Mouse (Mus musculus) neutrophil, adult 5-6 weeks (primary cell): Measurements from ENCODE around the gene Ppp4r1. TPM values are rescaled to one million over a fixed set of nuclear protein-coding genes. Genes with fewer than 3 reads are reported as not detected.

ENCODE experiments used
- ATAC-seq: fragments of 151-379, 151-347 bp; 2 replicates; pipeline ENCODE4 v1.8.0; 2017; ENCODE audit warnings: mild to moderate bottlenecking, moderate TSS enrichment; ENCODE audit not compliant: insufficient number of reproducible peaks, poor library complexity, low FRiP score, severe bottlenecking; ENCODE audit errors: extremely low read depth
- total RNA-seq: library from RNA; stranded (forward); fragments of 200-1000 nt; gene quantifications from 2 replicates; pipeline ENCODE4 v1.2.3, GENCODE M21; 2017

The Ppp4r1 gene
- total RNA-seq, 1 experiment from 2014 or later, result 121 TPM

- ATAC-seq, result peak; percentile 51; the same call in 1 of the 2 replicates
Observed at GRCm38 (mm10) chr17:65770982-65771915, 11.1 kb upstream of the Ppp4r1 start.

DNA sequence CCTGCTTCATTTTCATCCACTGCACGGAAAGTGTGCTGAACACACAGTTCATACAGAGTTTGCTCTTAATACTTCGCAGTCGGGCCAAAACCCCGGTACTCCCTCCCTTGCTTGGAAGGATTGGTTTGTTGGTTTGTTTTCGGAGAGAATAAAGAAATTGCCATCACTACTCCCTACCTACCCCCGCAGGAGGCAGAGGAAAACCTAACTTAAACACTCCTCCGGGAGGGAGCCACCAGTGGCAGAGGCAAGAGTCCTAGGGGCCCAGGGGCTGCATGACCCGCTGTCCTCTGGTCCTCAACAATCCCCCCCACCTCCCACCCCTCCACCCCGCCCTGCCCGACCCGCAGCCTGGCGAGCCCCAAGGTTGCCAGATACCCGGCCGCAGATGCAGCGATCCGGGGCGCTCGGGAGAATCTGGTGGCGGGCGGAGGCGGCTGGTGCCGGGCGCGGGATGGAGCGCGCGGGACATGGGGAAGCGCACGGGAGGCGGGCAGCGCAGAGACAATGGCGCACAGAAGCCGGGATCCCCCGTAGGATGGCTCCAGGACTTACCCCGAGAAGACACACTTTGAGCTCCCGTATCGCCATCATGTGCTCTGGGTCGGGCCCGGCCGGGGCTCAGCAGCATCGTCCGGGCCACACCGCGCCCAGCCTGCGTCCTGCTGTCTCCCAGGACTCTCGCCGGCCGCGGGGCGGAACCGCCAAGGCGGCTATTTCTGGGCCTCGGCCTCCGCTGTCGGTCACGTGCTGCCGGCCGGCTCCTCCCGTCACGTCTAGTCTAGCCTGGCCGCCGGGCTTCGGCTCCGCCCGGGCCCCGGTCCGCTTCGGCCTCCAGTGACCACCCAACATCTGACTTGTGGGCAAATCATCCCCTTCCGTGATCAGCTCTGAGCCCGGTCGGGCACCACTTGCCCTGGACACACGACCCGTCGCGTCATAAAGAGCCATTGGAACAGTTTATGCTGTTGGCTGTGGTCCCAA, 10.1 kb upstream of the Ppp4r1 start, which contains the start of gene Rab31:
TSS of gene Rab31 (minus strand) at position 802 of the 984 bp plus-strand sequence.
- ATAC-seq, result peak; percentile 33; the same call in 1 of the 2 replicates

GRCm38 (mm10) chr17:65773617-65774016, 8.8 kb upstream of the Ppp4r1 start:
- ATAC-seq, result no peak

DNA sequence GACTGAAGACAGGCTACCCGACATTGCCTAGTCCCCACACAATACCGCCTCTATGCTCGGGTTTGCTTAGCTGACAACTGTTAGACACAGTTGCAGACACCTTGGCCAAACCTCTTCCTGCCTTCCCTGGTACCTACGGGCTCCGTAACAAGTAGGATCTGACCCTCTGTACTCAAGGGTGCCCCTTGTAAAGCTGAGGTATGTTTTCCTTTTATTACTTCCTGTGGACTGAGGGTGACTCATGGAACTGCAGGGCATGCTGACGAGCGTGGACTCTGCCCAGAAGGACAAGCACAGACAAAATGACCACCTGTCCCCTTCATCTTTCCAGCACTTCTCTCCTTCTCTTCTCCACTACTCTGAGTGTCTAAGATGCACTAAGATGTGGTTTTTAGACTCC, 7.9 kb upstream of the Ppp4r1 start:
- ATAC-seq, result no peak

- no peak for ATAC-seq
Observed at GRCm38 (mm10) chr17:65776228-65776627, 6.1 kb upstream of the Ppp4r1 start.

DNA sequence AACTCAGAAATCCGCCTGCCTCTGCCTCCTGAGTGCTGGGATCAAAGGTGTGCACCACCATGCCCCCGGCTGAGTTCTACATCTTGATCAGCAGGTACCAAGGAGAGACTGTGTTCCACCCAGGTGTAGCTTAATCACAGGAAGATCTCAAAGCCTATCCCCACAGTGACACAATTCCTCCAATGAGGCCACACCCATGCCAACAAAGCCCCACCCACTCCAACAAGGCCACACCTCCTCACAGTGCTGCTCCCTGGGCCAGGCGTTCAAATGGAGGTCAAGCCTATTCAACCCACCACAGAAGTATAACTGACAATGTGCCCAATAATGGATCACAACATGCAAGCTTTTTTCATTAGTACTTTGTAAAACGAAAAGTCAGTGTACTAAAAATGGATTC, 4.9 kb upstream of the Ppp4r1 start:
- no peak for ATAC-seq

DNA sequence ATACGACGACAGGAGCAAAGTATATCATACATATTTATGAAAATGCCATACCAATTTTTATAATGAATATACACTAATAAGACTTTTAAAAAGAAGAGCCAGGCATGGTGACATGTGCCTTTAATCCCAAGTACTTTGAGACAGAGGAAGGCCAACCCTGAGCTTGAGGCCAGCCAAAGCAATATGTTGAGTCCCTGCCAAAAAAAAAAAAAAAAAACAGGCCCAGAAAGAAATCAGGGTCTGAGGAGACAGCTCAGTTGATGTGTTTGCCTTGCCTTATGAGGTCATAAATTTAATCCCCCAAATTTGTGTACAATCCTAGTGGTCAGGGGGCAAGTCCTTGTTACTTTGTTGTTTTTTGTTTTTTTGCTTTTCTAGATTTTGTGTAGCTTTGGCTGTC, 1.4 kb upstream of the Ppp4r1 start:
- ATAC-seq, result no peak

DNA sequence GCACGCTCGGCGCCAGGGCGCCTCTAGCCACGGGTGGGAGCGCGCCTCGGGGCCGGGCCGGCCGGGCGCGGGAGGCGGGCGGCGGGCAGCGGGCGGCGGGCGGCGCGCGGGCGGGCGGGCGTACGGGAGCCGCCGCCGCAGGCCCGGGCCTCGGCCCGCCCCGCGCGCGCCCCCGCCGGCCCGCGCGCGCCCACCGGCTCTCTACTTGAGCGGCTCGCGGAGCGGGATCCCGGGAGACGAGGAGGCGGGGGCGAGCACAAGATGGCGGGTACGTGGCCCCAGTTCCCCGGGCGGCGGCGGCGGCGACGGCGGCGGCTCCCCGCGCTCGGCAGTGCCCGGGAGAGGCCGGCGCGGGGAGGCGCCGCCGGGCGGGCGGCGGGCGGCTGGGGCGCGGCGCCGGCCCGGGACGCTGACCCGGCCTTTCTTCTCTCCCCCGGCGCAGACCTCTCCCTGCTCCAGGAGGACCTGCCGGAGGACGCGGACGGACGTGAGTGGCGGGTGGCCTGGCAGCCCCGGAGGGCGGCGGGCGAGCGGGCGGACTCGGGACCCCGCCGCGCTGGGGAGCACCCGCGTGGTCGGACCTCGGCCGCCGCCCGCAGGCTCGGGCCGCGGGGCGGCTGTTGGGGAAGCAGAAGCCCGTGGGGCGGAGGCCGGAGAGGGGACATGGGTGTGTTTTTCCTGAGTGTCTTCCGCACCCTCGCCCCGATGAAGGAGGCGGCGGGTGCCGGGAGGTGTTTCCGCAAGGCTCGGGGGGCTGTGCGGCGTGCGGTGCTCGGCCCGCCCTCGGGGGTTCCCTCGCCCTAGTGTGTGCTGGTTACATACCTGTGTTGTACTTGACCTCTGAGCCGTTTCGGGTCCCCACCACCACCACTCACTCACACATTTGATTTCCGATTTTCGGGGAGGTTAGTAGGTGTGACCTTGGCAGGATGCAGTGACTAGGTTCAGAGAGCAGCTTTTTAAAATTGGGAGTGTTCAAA, 1.1 kb downstream of the Ppp4r1 start:
- ATAC-seq, result peak; percentile 17; the same call in 1 of the 2 replicates

GRCm38 (mm10) chr17:65784610-65785140, 2.3 kb downstream of the Ppp4r1 start:
- no peak for ATAC-seq

- ATAC-seq, result no peak
Observed at GRCm38 (mm10) chr17:65785707-65786106, 3.3 kb downstream of the Ppp4r1 start.

DNA sequence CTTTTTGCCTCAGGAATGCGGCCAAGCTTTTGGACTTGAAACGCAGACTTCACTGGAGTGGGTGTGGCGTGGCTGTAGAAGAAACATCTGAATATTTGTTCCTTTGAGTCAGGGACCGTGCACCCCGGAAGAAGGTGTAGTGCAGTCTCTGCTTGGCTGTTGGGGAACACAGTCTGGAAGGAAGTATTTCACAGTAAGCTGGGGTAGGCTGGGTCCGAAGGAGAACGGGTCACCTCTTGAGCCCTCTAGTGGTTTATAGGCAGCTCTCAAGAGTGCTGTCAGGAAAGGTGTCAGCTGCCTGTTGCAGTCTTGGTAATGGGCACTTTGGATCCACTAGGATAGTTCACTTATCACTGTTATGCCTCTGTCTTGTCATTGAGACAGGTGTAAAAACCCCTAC, 3.9 kb downstream of the Ppp4r1 start:
- ATAC-seq, result peak; percentile 67

DNA sequence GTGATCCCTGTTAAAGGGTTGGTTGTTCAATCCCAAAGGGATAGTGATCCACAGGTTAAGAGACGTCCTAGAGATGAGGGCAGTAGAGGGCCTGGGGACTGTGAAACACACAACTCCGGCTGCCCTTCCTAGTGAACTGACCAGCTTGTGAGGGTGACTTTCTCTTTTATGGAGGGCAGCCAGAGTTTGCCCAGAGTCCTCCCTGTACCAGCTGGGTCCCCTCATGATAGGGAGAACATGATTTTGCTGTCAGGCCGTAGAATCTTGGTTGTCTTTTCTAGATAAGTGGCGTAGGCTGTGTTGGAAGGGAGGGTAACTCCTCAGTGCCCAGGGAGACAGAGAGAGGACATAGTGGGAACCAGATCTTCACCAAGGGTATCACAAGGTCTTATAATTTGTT, 4.9 kb downstream of the Ppp4r1 start:
- ATAC-seq, result no peak

DNA sequence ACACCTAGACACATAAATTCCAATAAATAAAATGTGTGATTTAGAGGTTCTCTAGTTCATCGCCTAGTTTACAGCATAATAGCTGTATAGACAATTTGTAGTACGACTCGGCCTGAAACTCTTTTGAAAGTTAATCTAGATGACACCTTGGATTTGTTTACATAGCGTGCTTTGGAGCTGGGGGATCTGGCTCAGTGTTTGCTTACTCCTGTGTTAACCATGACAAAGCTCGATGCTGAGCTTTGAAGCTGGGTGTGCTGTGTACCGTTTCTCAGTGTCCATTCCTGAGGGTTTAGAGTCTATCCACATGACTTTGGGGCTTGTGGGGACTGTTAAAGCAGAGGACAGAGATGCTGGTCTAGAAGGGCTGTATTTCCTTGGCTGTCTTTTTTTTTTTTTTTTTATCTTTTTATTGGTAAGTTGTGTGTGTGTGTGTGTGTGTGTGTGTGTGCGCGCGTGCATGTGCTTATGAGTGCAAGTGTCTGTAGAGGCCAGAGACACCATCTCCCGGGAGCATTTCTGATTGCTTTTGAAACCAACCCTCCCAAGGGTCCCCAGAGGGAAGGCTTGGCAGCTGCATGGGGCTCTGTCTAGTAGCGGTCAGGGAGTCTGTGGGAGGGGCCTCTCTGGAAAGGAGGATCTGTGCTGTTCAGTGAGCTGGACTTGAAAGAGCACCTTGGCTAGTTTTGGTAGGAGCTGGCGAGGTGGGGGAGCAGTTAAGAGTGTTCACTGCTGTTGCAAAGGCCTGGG, 6.3 kb downstream of the Ppp4r1 start:
- ATAC-seq, result no peak

DNA sequence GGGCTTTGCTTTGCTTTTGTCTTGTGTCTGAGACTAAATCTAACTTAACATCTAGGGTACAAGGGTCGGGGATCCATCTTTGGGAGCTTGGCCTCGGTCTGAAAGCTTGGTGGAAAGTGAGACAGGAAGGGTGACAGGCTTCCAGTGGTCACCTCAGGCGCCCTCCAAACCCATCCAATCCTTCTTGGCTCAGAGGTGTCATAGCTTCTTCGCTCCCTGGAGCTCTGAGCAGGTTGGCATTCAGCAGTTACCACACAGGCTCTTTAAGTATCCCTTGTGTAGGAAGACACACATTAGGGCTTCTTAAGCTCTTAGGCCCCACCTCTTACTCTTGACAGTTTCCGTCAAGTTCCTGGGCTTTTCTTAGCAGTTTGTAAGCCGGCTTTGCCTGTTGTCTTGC, 7.2 kb downstream of the Ppp4r1 start:
- ATAC-seq, result no peak

GRCm38 (mm10) chr17:65791161-65791560, 8.8 kb downstream of the Ppp4r1 start:
- ATAC-seq, result no peak

- no peak for ATAC-seq
Observed at GRCm38 (mm10) chr17:65793307-65793930, 11.0 kb downstream of the Ppp4r1 start.
